Mouse (Mus musculus) testis, adult 2 months (tissue): ENCODE data around the gene Pard3.

Experiments used
- CTCF ChIP-seq: fragments of 200-500 bp; IDR thresholded peaks from 2 replicates; pipeline ENCODE4 v1.5.1; 2012; ENCODE audit warnings: low read depth, mild to moderate bottlenecking, inconsistent platforms, low read length, moderate library complexity; ENCODE audit not compliant: control insufficient read depth, insufficient read depth, insufficient replicate concordance
- POLR2A ChIP-seq: fragments of 200-500 bp; IDR thresholded peaks from 2 replicates; pipeline ENCODE4 v1.6.1; 2012; ENCODE audit warnings: low read depth, mild to moderate bottlenecking, inconsistent platforms, low read length, moderate library complexity; ENCODE audit not compliant: control insufficient read depth

DNA sequence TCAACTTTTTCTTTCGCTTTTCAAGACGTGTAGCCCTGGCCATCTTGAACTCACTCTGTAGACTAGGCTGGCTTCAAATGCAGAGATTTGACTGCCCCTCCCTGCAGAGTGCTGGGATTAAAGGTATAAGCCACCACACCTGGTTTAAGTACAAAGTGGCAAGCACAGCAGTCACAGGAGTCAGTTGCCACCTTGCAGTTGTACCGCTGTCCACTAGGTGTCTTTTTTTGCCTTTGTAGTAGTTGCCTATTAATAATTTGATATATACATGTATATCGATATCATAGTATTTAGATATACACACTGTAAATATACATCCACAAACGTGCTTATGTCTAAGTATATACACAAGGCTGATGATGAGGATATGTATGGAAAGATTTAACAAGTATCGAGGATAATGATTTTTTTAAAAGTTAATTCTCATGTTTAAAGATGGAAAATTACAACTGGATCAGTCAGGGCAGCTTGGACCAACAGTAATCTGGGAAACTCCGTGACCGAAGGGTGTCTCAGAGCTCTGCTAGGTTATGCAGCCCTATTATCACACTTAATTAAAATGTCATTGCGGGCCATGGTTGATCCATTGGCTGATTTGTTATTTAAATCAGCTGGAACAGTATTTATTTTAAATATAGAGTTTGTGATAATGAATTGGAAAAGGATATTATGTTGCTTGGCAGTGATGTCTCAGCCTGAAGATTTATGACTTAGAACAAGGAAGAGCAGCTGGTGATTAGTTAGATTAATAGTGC is 220.9 kb downstream of the Pard3 start:
- no peak for TF ChIP-seq POLR2A
- no peak for TF ChIP-seq CTCF
